In the genomic region with DNA sequence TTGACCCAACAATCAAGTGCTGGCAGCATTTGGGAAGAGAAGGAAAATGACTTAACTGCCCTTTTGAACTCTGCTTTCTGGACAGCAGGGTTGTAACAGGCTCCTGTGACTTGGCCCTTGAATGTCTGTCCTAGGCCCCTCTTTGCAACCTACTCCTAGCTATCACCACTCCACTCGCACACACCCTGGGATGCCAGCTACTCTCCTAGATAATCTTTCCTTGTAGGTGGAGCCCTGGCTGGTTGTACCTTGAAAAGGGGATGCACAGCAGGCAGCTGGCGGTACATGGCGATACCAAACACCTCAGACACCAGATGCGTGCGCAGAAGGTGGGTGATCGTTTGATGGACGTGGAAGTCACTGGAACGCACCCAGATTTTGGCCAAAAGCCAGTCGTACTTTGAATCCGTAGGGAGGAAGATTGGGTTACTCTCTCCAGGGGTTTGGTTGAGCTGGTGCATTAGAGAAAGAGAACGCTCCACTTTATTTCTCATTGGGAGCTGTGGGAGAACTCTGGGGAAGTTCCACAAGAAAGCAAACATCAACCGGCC, we compare ENCODE assay signal across 19 mouse cellular contexts. TPM values are rescaled to one million over a fixed set of nuclear protein-coding genes. Genes with fewer than 3 reads are reported as not detected.
DNase-seq lines count a peak whose midpoint lies in the region; ATAC-seq and TF ChIP-seq lines count a peak whose summit lies in the region.
"Had no signal": no experiment of that assay in that cellular context is flagged by ENCODE, and none has a peak within 500 bp of the region (broad histone marks: within the 10 kb centered on the region; RNA-seq: fewer than 3 reads in every experiment).

No protein-coding gene starts in this region.

- H3K4me3 ChIP-seq in heart, embryonic 13.5 days, result no peak overlapping the region
- H3K4me3 ChIP-seq in kidney, postnatal 0 days (replicated peaks; ENCODE audit: low read depth, low read length), result no peak overlapping the region
- H3K4me3 ChIP-seq in kidney, embryonic 14.5 days (ENCODE audit: low read length), result no peak overlapping the region
- no peak overlapping the region for H3K4me3 ChIP-seq in MEL (ENCODE audit: control insufficient read depth in 1 of 2, insufficient read depth in 1 of 2, low read depth in 2 of 2, low read length in 2 of 2)
- H3K4me3 ChIP-seq: embryonic facial prominence, embryonic 10.5 days; forebrain, embryonic 13.5 days; hindbrain, embryonic 15.5 days had no signal

- no peak overlapping the region for H3K27ac ChIP-seq in heart, embryonic 13.5 days (replicated peaks)
- H3K27ac ChIP-seq in kidney, postnatal 0 days, result no peak overlapping the region
- no peak overlapping the region for H3K27ac ChIP-seq in kidney, embryonic 14.5 days (ENCODE audit: low read depth, low read length)
- no peak overlapping the region for H3K27ac ChIP-seq in MEL (ENCODE audit: control insufficient read depth, low read depth, low read length)
- H3K27ac ChIP-seq: embryonic facial prominence, embryonic 10.5 days; forebrain, embryonic 13.5 days; hindbrain, embryonic 15.5 days had no signal

- TF ChIP-seq RAD21 in MEL (IDR thresholded peaks at IDR 0.05; ENCODE audit: low read depth, low read length), result no peak

- intact Hi-C loops in heart, postnatal 25 days (cut with DNase I), result loop anchor here (5.0 kb wide), 1 partner anchor 282 kb away; no protein-coding TSS in a partner anchor

- no peak for TF ChIP-seq POLR2A in MEL (IDR thresholded peaks at IDR 0.05; ENCODE audit: control insufficient read depth in 1 of 2, insufficient read depth in 1 of 2, low read depth in 1 of 2, low read length in 2 of 2, poor library complexity in 1 of 2)

- ATAC-seq in heart, embryonic 13.5 days (ENCODE audit: extremely low read depth, insufficient number of reproducible peaks, low FRiP score, low TSS enrichment), result no peak
- no peak for ATAC-seq in kidney, postnatal 0 days (replicated peaks; ENCODE audit: low FRiP score, low read depth)
- no peak for ATAC-seq in kidney, embryonic 14.5 days (ENCODE audit: low FRiP score, low TSS enrichment)
- ATAC-seq: activated CD4-positive, CD25-positive, alpha-beta regulatory T cell, adult 4 months; forebrain, embryonic 13.5 days; forebrain, postnatal 0 days; Patski had no signal

- no peaks in the 10 kb centered on the region for H3K27me3 ChIP-seq in heart, embryonic 13.5 days (replicated peaks)
- no peaks in the 10 kb centered on the region for H3K27me3 ChIP-seq in kidney, postnatal 0 days (ENCODE audit: insufficient read depth, low read length)
- H3K27me3 ChIP-seq in kidney, embryonic 14.5 days (ENCODE audit: control insufficient read depth, insufficient read depth, low read length), result no peaks in the 10 kb centered on the region
- H3K27me3 ChIP-seq in MEL (ENCODE audit: control insufficient read depth in 1 of 2, insufficient read depth in 2 of 2, low read length in 2 of 2), result no peaks in the 10 kb centered on the region
- H3K27me3 ChIP-seq: forebrain, embryonic 13.5 days; hindbrain, embryonic 15.5 days; Patski had no signal

- DNase-seq in heart, postnatal 25 days (ENCODE audit: low spot score), result no peak
- peak; percentile 34 for DNase-seq in kidney, adult 18-20 months
- DNase-seq in kidney, postnatal 4 days, result no peak
- peak; percentile 7 for DNase-seq in kidney, postnatal 0 days (ENCODE audit: low spot score)
- no peak for DNase-seq in MEL (ENCODE audit: low read depth, low spot score)
- DNase-seq in lung, postnatal 10 days, result no peak
- DNase-seq: adrenal gland, postnatal 25 days; cerebellum, adult 2 months; cerebellum, postnatal 10 days; forebrain, postnatal 0 days; gastrocnemius, postnatal 14 days; heart, postnatal 14 days had no signal

- peaks cover 13% of the 10 kb centered on the region for H3K4me1 ChIP-seq in heart, embryonic 13.5 days
- H3K4me1 ChIP-seq in kidney, postnatal 0 days (replicated peaks; ENCODE audit: insufficient read depth, low read length), result no peaks in the 10 kb centered on the region
- no peaks in the 10 kb centered on the region for H3K4me1 ChIP-seq in kidney, embryonic 14.5 days (ENCODE audit: control insufficient read depth, insufficient read depth, low read length)
- H3K4me1 ChIP-seq in MEL (ENCODE audit: control insufficient read depth in 1 of 2, insufficient read depth in 2 of 2, low read length in 2 of 2), result peaks cover 0 to 20% of the 10 kb centered on the region in 2 experiments; a peak in 2 of 4 replicates
- H3K4me1 ChIP-seq: forebrain, embryonic 13.5 days had no signal

- H3K79me2 ChIP-seq in MEL (ENCODE audit: control insufficient read depth, insufficient read depth, low read length, poor library complexity), result no peaks in the 10 kb centered on the region

- H3K9ac ChIP-seq in heart, embryonic 13.5 days, result no peak overlapping the region
- H3K9ac ChIP-seq in kidney, postnatal 0 days (ENCODE audit: low read depth, low read length), result no peak overlapping the region
- H3K9ac ChIP-seq in kidney, embryonic 14.5 days (ENCODE audit: low read depth, low read length), result no peak overlapping the region
- no peak overlapping the region for H3K9ac ChIP-seq in MEL (ENCODE audit: control insufficient read depth, low read depth, low read length, poor library complexity, severe bottlenecking)
- H3K9ac ChIP-seq: forebrain, embryonic 13.5 days; forebrain, postnatal 0 days; hindbrain, embryonic 15.5 days had no signal

- no peak for TF ChIP-seq EP300 in MEL (IDR thresholded peaks at IDR 0.05; ENCODE audit: low read depth in 1 of 2, low read length in 2 of 2)

- H3K9me3 ChIP-seq in heart, embryonic 13.5 days, result no peaks in the 10 kb centered on the region
- no peaks in the 10 kb centered on the region for H3K9me3 ChIP-seq in kidney, postnatal 0 days (replicated peaks; ENCODE audit: low read length)
- no peaks in the 10 kb centered on the region for H3K9me3 ChIP-seq in kidney, embryonic 14.5 days (ENCODE audit: control insufficient read depth, low read length)
- H3K9me3 ChIP-seq in MEL (replicated peaks; ENCODE audit: insufficient read depth, low read length), result no peaks in the 10 kb centered on the region
- H3K9me3 ChIP-seq: embryonic facial prominence, embryonic 10.5 days; forebrain, embryonic 13.5 days; hindbrain, embryonic 15.5 days had no signal

- peaks cover 6% of the 10 kb centered on the region for H3K36me3 ChIP-seq in heart, embryonic 13.5 days
- no peaks in the 10 kb centered on the region for H3K36me3 ChIP-seq in kidney, postnatal 0 days (ENCODE audit: insufficient read depth, low read length)
- H3K36me3 ChIP-seq in kidney, embryonic 14.5 days (ENCODE audit: control insufficient read depth, insufficient read depth, low read length), result no peaks in the 10 kb centered on the region; the same call in 1 of the 2 replicates
- peaks cover 0 to 2% of the 10 kb centered on the region in 2 experiments; a peak in 1 of 4 replicates for H3K36me3 ChIP-seq in MEL (ENCODE audit: control insufficient read depth in 1 of 2, insufficient read depth in 2 of 2, low read length in 2 of 2)

- peak overlapping the region; percentile 19; the same call in 1 of the 2 replicates for H3K4me2 ChIP-seq in heart, embryonic 13.5 days
- no peak overlapping the region for H3K4me2 ChIP-seq in kidney, postnatal 0 days (ENCODE audit: low read length)
- H3K4me2 ChIP-seq in kidney, embryonic 14.5 days (replicated peaks; ENCODE audit: low read depth, low read length), result no peak overlapping the region
- H3K4me2 ChIP-seq: forebrain, embryonic 13.5 days; hindbrain, embryonic 15.5 days had no signal

- no peak for TF ChIP-seq CTCF in kidney, postnatal 0 days (IDR thresholded peaks at IDR 0.05; ENCODE audit: low read depth)
- TF ChIP-seq CTCF in MEL (IDR thresholded peaks at IDR 0.05 in 2 of 3, conservative IDR thresholded peaks at IDR 0.05 in 1 of 3; ENCODE audit: control insufficient read depth in 1 of 3, insufficient read depth in 1 of 3, low read depth in 2 of 3, low read length in 3 of 3, poor library complexity in 1 of 3, severe bottlenecking in 1 of 3), result no peak

- 55% methylated on average over 12 of the region's 12 CpGs for WGBS in heart, embryonic 13.5 days
- 66% methylated on average over 12 of the region's 12 CpGs for WGBS in kidney, postnatal 0 days
- WGBS in kidney, embryonic 14.5 days, result 73% methylated on average over 12 of the region's 12 CpGs

TF ChIP-seq in MEL, 35 proteins besides CTCF, POLR2A, EP300 and RAD21:
- TF ChIP-seq NELFE (IDR thresholded peaks at IDR 0.05; ENCODE audit: low read depth, low read length) (no peak), SMC3 (IDR thresholded peaks at IDR 0.05; ENCODE audit: low read depth, low read length) (0 out of 2 replicates have a peak, but pooled peaks have one; percentile 1)

RNA-seq across cellular contexts. Expression of a gene that starts 45.8 kb away (rescaled TPM):
- 2.6 and 2.9 TPM in 2 replicates for polyA plus RNA-seq in heart, embryonic 13.5 days (2015; fragmentation: Nextera tagmentation; extraction: Ambion mirVana)
- 10 to 100 TPM in 1 of 2 experiments, 1 to 10 TPM in 1; 8.7 to 10.3 TPM for total RNA-seq in heart, postnatal 25 days (2021)
- 0.46 and 0.56 TPM in 2 replicates for polyA plus RNA-seq in kidney, postnatal 0 days (2015; fragmentation: Nextera tagmentation; extraction: Ambion mirVana)
- 0.07 and 0.41 TPM in 2 replicates for polyA plus RNA-seq in kidney, embryonic 14.5 days (2014; fragmentation: Nextera tagmentation; extraction: Ambion mirVana)
- 1.1 and 1.6 TPM in 2 replicates for total RNA-seq in MEL (2012; rRNA removed)
- polyA plus RNA-seq in MEL (2012; ENCODE audit: insufficient read depth in 1 of 2, insufficient read length in 2 of 2, low read depth in 1 of 2, low replicate concordance in 2 of 2, missing spikeins in 1 of 2), result 1 to 10 TPM in 1 of 2 experiments, not detected in 1; 5.7 TPM
- polyA plus RNA-seq: activated CD4-positive, CD25-positive, alpha-beta regulatory T cell, adult 4 months; Patski had no signal

Comparison
In these comparisons a context has a peak if more than half of its experiments do, and no peak if none do; other contexts are left out.
1. DNase-seq: peak in kidney, adult 18-20 months (single experiment) and kidney, postnatal 0 days (single experiment); none in heart, postnatal 25 days (single experiment), kidney, postnatal 4 days (0 of 2), MEL (single experiment) and lung, postnatal 10 days (single experiment).